Mouse (Mus musculus) bone marrow macrophage, adult 2 months (primary cell): ENCODE results near the gene Tspan12.

Source experiments
- CTCF ChIP-seq: IDR thresholded peaks from 2 replicates; pipeline ENCODE4 v1.5.1; 2012; ENCODE audit warnings: low read depth, mild to moderate bottlenecking, low read length, moderate library complexity
- POLR2A ChIP-seq: IDR thresholded peaks from 2 replicates; pipeline ENCODE4 v1.6.1; 2012; ENCODE audit warnings: mild to moderate bottlenecking, low read depth, low read length, borderline replicate concordance

DNA sequence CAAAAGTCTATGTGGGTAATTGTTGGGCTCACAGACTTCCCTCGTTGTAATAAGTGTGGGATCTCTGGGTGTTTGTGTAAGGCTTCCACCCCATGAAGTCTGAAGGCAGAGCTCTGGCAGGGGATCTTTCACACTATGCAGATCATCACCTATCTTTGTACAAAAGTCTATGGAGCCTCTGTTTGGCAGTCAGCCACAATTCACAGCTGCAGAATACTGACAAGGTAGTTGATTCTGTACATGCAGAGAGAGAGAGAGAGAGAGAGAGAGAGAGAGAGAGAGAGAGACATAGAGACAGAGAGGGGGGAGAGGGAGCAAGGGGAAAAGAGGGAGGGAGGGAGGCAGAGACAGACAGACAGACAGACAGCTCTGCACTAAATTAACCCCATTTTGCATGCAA lies 15.0 kb upstream of the Tspan12 start:
- TF ChIP-seq CTCF (no peak), POLR2A (no peak)
